In genomic region chr15:78926021-78926919, GRCm38 (mm10) we compare ENCODE assay signal across 8 mouse cellular contexts. TPM values are rescaled to one million over a fixed set of nuclear protein-coding genes. Genes with fewer than 3 reads are reported as not detected.
DNase-seq lines count a peak whose midpoint lies in the region; ATAC-seq and TF ChIP-seq lines count a peak whose summit lies in the region.

Gene Lgals1 (plus strand): TSS chr15:78926725.

- H3K79me2 ChIP-seq in liver, adult 2 months (ENCODE audit: control insufficient read depth, insufficient read depth, low read length): no peaks in the 10 kb centered on the region

- H3K9me3 ChIP-seq in embryonic facial prominence, embryonic 14.5 days (ENCODE audit: control insufficient read depth, low read length): no peaks in the 10 kb centered on the region
- no peaks in the 10 kb centered on the region for H3K9me3 ChIP-seq in heart, embryonic 10.5 days
- no peaks in the 10 kb centered on the region for H3K9me3 ChIP-seq in stomach, postnatal 0 days (ENCODE audit: control insufficient read depth, low read length)

- peak; percentile 48 for TF ChIP-seq EP300 in stomach, postnatal 0 days (optimal IDR thresholded peaks at IDR 0.05)

- DNase-seq in CD4-positive helper T cell, adult 2 months (ENCODE audit: low read depth, low spot score): peak; percentile 84
- peak; percentile 67 to 77 for DNase-seq in adrenal gland, postnatal 4 days (ENCODE audit: low spot score in 2 of 2)
- DNase-seq in embryonic facial prominence, embryonic 14.5 days (ENCODE audit: low spot score): peak; percentile 98
- DNase-seq in heart, embryonic 10.5 days (ENCODE audit: low spot score): peak; percentile 95
- peak; percentile 96 for DNase-seq in kidney, adult 9 months
- peak; percentile 80 for DNase-seq in liver, adult 2 months (ENCODE audit: extremely low read depth, low read depth, low spot score)
- peak; percentile 84 for DNase-seq in stomach, postnatal 0 days (ENCODE audit: low spot score)

- H3K27ac ChIP-seq in embryonic facial prominence, embryonic 14.5 days (replicated peaks; ENCODE audit: low read depth, low read length): peak within 1 kb of the TSS; percentile 91
- peak within 1 kb of the TSS; percentile 92 for H3K27ac ChIP-seq in heart, embryonic 10.5 days
- H3K27ac ChIP-seq in liver, adult 2 months (replicated peaks; ENCODE audit: insufficient read depth, low read depth, low read length): peak within 1 kb of the TSS; percentile 38; the same call in 1 of the 2 replicates
- H3K27ac ChIP-seq in stomach, postnatal 0 days (replicated peaks): peak within 1 kb of the TSS; percentile 94

- no peak for TF ChIP-seq CTCF in liver, adult 2 months (IDR thresholded peaks at IDR 0.05; ENCODE audit: low read depth, low read length)
- no peak for TF ChIP-seq CTCF in stomach, postnatal 0 days (IDR thresholded peaks at IDR 0.05; ENCODE audit: low read depth)

- 2% methylated on average over 18 of the region's 20 CpGs for WGBS in embryonic facial prominence, embryonic 14.5 days
- 4% methylated on average over 20 of the region's 20 CpGs for WGBS in heart, embryonic 10.5 days
- 12% methylated on average over 20 of the region's 20 CpGs for WGBS in liver, adult 2 months
- 5% methylated on average over 20 of the region's 20 CpGs for WGBS in stomach, postnatal 0 days

- peak within 1 kb of the TSS; percentile 94 for H3K4me2 ChIP-seq in embryonic facial prominence, embryonic 14.5 days (ENCODE audit: low read depth, low read length)
- peak within 1 kb of the TSS; percentile 72 for H3K4me2 ChIP-seq in stomach, postnatal 0 days (replicated peaks; ENCODE audit: low read depth)

- H3K9ac ChIP-seq in embryonic facial prominence, embryonic 14.5 days (ENCODE audit: low read depth, low read length): peak within 1 kb of the TSS; percentile 66
- H3K9ac ChIP-seq in liver, adult 2 months (ENCODE audit: low read depth, low read length): peak within 1 kb of the TSS; percentile 58
- peak within 1 kb of the TSS; percentile 70 for H3K9ac ChIP-seq in stomach, postnatal 0 days (ENCODE audit: low read length)

- TF ChIP-seq POLR2A in liver, adult 2 months (IDR thresholded peaks at IDR 0.05; ENCODE audit: extremely low read depth, insufficient read depth, low read length): no peak

- peak; percentile 84 for ATAC-seq in embryonic facial prominence, embryonic 14.5 days (ENCODE audit: low read depth)
- no peak; the same call in 1 of the 2 replicates for ATAC-seq in monocyte, adult 5-6 weeks (replicated peaks; ENCODE audit: insufficient number of reproducible peaks, low FRiP score, low TSS enrichment, poor library complexity, severe bottlenecking)
- peak; percentile 77 for ATAC-seq in stomach, postnatal 0 days (ENCODE audit: low FRiP score, low TSS enrichment)

- peak within 1 kb of the TSS; percentile 45 for H3K4me3 ChIP-seq in embryonic facial prominence, embryonic 14.5 days (ENCODE audit: low read depth, low read length)
- H3K4me3 ChIP-seq in heart, embryonic 10.5 days: peak within 1 kb of the TSS; percentile 62
- peak within 1 kb of the TSS; percentile 43 for H3K4me3 ChIP-seq in liver, adult 2 months (ENCODE audit: insufficient read depth, low read depth, low read length)
- peak within 1 kb of the TSS; percentile 56 for H3K4me3 ChIP-seq in stomach, postnatal 0 days (ENCODE audit: low read depth, low read length)

- no peaks in the 10 kb centered on the region for H3K27me3 ChIP-seq in embryonic facial prominence, embryonic 14.5 days (replicated peaks; ENCODE audit: control insufficient read depth, insufficient read depth, low read length)
- H3K27me3 ChIP-seq in heart, embryonic 10.5 days (ENCODE audit: insufficient read depth, poor library complexity, severe bottlenecking): no peaks in the 10 kb centered on the region
- no peaks in the 10 kb centered on the region for H3K27me3 ChIP-seq in liver, adult 2 months (ENCODE audit: control insufficient read depth, insufficient read depth, low read length)
- H3K27me3 ChIP-seq in stomach, postnatal 0 days (ENCODE audit: control insufficient read depth, insufficient read depth, low read length): no peaks in the 10 kb centered on the region

- H3K36me3 ChIP-seq in embryonic facial prominence, embryonic 14.5 days (ENCODE audit: control insufficient read depth, insufficient read depth, low read length): peaks cover 23% of the 10 kb centered on the region
- peaks cover 13% of the 10 kb centered on the region for H3K36me3 ChIP-seq in heart, embryonic 10.5 days
- no peaks in the 10 kb centered on the region for H3K36me3 ChIP-seq in liver, adult 2 months (ENCODE audit: control insufficient read depth, insufficient read depth, low read length)
- H3K36me3 ChIP-seq in stomach, postnatal 0 days (ENCODE audit: control insufficient read depth, insufficient read depth, low read length): peaks cover 7% of the 10 kb centered on the region; the same call in 1 of the 2 replicates

- peaks cover 29% of the 10 kb centered on the region for H3K4me1 ChIP-seq in embryonic facial prominence, embryonic 14.5 days (ENCODE audit: control insufficient read depth, insufficient read depth, low read length)
- H3K4me1 ChIP-seq in heart, embryonic 10.5 days: peaks cover 52% of the 10 kb centered on the region
- H3K4me1 ChIP-seq in liver, adult 2 months (ENCODE audit: control insufficient read depth, insufficient read depth, low read length): peaks cover 11% of the 10 kb centered on the region; the same call in 1 of the 2 replicates
- H3K4me1 ChIP-seq in stomach, postnatal 0 days (replicated peaks; ENCODE audit: control insufficient read depth, insufficient read depth): peaks cover 5% of the 10 kb centered on the region; the same call in 1 of the 2 replicates

RNA-seq across cellular contexts. Expression of gene Lgals1, which starts in this region (rescaled TPM):
- total RNA-seq in adrenal gland, postnatal 4 days (2021): 100 to 1,000 TPM; 382 to 438 TPM
- 2,628 and 2,877 TPM in 2 replicates for polyA plus RNA-seq in embryonic facial prominence, embryonic 14.5 days (2014; fragmentation: Nextera tagmentation; extraction: Ambion mirVana)
- polyA plus RNA-seq in heart, embryonic 10.5 days (2016; fragmentation: Nextera tagmentation; extraction: Ambion mirVana): 427 and 466 TPM in 2 replicates
- total RNA-seq in liver, adult 2 months (2014; rRNA removed): 23.2 and 31.6 TPM in 2 replicates
- 25.2 and 26.9 TPM in 2 replicates for polyA plus RNA-seq in liver, adult 2 months (2012; rRNA removed)
- total RNA-seq in monocyte, adult 5-6 weeks (2017): 404 to 1,073 TPM (median 510 TPM) in 3 replicates
- 1,326 and 1,632 TPM in 2 replicates for polyA plus RNA-seq in stomach, postnatal 0 days (2015; fragmentation: Nextera tagmentation; extraction: Ambion mirVana)

Comparison
In these comparisons a context has a peak if more than half of its experiments do, and no peak if none do; other contexts are left out.
1. RNA of gene Lgals1 (total RNA-seq): 382 to 438 TPM in adrenal gland, postnatal 4 days and 404 to 1,073 TPM in monocyte, adult 5-6 weeks; 23.2 to 31.6 TPM in liver, adult 2 months; every median in the first group is over 10 times any median in the second.
2. RNA of gene Lgals1 (polyA plus RNA-seq): 2,628 to 2,877 TPM in embryonic facial prominence, embryonic 14.5 days, 1,326 to 1,632 TPM in stomach, postnatal 0 days and 427 to 466 TPM in heart, embryonic 10.5 days; 25.2 to 26.9 TPM in liver, adult 2 months; every median in the first group is over 10 times any median in the second.
3. H3K27ac ChIP-seq: peak in every context shown above with its lines; median percentile 94 in stomach, postnatal 0 days; 92 in heart, embryonic 10.5 days; 91 in embryonic facial prominence, embryonic 14.5 days; 38 in liver, adult 2 months.
4. Peak in every context shown above with its lines, with median percentiles within 50 percentile points of each other: DNase-seq, H3K4me3 ChIP-seq and H3K9ac ChIP-seq.